Mouse (Mus musculus) neural tube, embryonic 15.5 days (tissue): ENCODE measurements around the gene Robo1. TPM values are rescaled to one million over a fixed set of nuclear protein-coding genes. Genes with fewer than 3 reads are reported as not detected.

ENCODE experiments used
- ATAC-seq: fragments of 200-750 bp; cut with Nextera tagmentation; 2 replicates; pipeline ENCODE4 v1.8.0; 2017; ENCODE audit warnings: mild to moderate bottlenecking, moderate TSS enrichment, moderate library complexity; ENCODE audit not compliant: low FRiP score
- H3K27ac ChIP-seq: fragments of 300-500 bp; sonication (generic); replicated peaks from 2 replicates; pipeline ENCODE4 v1.5.1; 2015; ENCODE audit warnings: mild to moderate bottlenecking, inconsistent platforms
- H3K27me3 ChIP-seq: fragments of 300-500 bp; sonication (generic); replicated peaks from 2 replicates; pipeline ENCODE4 v1.6.1; 2015; ENCODE audit warnings: inconsistent platforms
- H3K36me3 ChIP-seq: fragments of 300-500 bp; sonication (generic); 2 replicates; pipeline ENCODE4 v1.6.1; 2015; ENCODE audit warnings: inconsistent platforms
- H3K4me1 ChIP-seq: fragments of 300-500 bp; sonication (generic); 2 replicates; pipeline ENCODE4 v1.6.1; 2015; ENCODE audit warnings: inconsistent platforms
- H3K4me2 ChIP-seq: fragments of 300-500 bp; sonication (generic); 2 replicates; pipeline ENCODE4 v1.6.1; 2015; ENCODE audit warnings: inconsistent platforms, mild to moderate bottlenecking, moderate library complexity
- H3K4me3 ChIP-seq: fragments of 300-500 bp; sonication (generic); replicated peaks from 2 replicates; pipeline ENCODE4 v1.5.1; 2015; ENCODE audit warnings: mild to moderate bottlenecking, inconsistent platforms
- H3K9ac ChIP-seq: fragments of 300-500 bp; sonication (generic); replicated peaks from 2 replicates; pipeline ENCODE4 v1.6.1; 2015; ENCODE audit warnings: mild to moderate bottlenecking, inconsistent platforms
- H3K9me3 ChIP-seq: fragments of 300-500 bp; sonication (generic); replicated peaks from 2 replicates; pipeline ENCODE4 v1.6.1; 2016; ENCODE audit warnings: inconsistent platforms
- WGBS: fragments of 180-500 bp; shearing (Covaris S2); methylation state at CpG from one replicate; pipeline ENCODE4 v1.1.7; 2015; ENCODE audit warnings: mixed read lengths; 5-methylcytosine and 5-hydroxymethylcytosine counted together
- polyA plus RNA-seq: library from polyadenylated mRNA; unstranded; fragments of >200 nt; fragmentation: Nextera tagmentation; extraction: Ambion mirVana; gene quantifications from 2 replicates; pipeline ENCODE4 v1.2.1, GENCODE M21; 2015

Robo1 gene
- polyA plus RNA-seq, 1 experiment from 2014 or later: 33.2 TPM

DNA sequence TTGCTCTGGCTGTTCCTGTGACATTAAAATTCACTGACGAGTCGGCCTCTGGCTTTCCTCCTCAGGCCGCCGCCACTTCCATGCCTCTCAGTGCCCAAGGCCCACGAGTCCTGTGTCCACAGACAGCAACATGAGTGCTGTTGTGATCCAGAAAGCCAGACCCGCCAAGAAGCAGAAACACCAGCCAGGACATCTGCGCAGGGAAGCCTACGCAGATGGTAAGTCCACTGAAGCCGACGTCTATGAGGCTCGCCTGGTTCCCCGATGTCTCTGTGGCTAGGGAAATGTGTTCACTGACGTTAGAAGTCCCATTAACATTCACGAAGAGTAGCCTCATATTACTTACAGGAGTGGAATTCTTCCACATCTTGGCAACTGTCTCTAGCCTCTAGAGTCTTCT, 719.6 kb downstream of the Robo1 start:
- no peaks in the 10 kb centered on the region for H3K27me3 ChIP-seq
- no peak overlapping the region for H3K4me3 ChIP-seq
- H3K4me2 ChIP-seq: no peak overlapping the region
- 74% methylated on average over 14 of the region's 14 CpGs for WGBS
- no peaks in the 10 kb centered on the region; the same call in 1 of the 2 replicates for H3K36me3 ChIP-seq
- H3K9ac ChIP-seq: no peak overlapping the region
- no peaks in the 10 kb centered on the region for H3K9me3 ChIP-seq
- H3K4me1 ChIP-seq: peaks cover 13% of the 10 kb centered on the region
- no peak overlapping the region for H3K27ac ChIP-seq
- ATAC-seq: no peak

DNA sequence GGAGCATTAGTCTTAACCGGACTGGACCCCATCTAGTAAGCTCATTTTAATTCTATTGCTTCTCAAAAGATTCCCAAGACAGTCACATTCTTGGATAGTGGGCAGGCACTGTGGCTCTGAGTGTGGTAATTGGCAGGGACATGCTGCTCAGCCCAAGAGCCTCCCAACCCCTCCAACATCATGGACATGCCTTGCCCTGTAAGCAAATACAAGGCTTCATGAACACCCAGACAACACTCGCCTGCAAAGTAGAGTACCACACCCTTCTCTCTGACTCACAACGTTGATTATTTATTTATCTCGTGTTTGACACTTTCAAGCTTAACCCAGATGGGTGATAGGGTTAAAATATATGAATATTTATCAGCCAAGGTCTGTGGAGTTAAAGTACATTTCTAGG, 722.9 kb downstream of the Robo1 start:
- 71% methylated on average over 4 of the region's 4 CpGs for WGBS
- H3K4me1 ChIP-seq: peaks cover 13% of the 10 kb centered on the region

DNA sequence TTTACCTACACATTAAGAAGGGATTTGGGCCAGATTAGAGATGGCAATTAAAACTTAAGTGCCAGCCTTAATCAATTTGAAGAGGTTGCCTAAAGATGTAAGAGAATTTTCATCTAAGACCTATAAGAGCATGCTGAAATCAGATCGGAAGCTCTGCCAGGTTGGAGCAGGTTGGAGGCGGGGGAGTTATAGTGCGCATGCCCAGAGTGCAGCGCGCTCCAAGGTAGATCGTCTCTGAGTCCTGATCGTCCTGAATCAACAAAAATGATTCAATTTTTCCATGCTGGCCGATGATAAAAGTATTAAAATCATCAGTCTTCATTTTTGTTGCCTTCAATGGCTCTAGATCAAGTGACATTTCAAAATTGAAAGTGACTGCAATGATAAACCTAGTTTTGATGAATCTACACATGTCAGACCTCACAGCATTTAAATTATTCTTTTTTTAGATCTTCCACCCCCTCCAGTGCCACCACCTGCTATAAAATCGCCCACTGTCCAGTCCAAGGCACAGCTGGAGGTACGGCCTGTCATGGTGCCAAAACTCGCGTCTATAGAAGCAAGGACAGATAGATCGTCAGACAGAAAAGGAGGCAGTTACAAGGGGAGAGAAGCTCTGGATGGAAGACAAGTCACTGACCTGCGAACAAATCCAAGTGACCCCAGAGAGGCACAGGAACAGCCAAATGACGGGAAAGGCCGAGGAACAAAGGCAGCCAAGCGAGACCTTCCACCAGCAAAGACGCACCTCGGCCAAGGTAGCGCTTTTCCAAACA, 727.3 kb downstream of the Robo1 start:
- H3K4me2 ChIP-seq: no peak overlapping the region
- peaks cover 2% of the 10 kb centered on the region; the same call in 1 of the 2 replicates for H3K9me3 ChIP-seq
- 68% methylated on average over 20 of the region's 20 CpGs for WGBS
- no peaks in the 10 kb centered on the region for H3K27me3 ChIP-seq
- H3K9ac ChIP-seq: no peak overlapping the region
- no peak overlapping the region for H3K4me3 ChIP-seq
- H3K36me3 ChIP-seq: peaks cover 6% of the 10 kb centered on the region; the same call in 1 of the 2 replicates
- H3K27ac ChIP-seq: no peak overlapping the region
- H3K4me1 ChIP-seq: no peaks in the 10 kb centered on the region
- ATAC-seq: no peak

More for the DNA sequence above, 722.9 kb downstream of the Robo1 start:
- ATAC-seq: no peak
- Histone ChIP-seq H3K9me3 (no peaks in the 10 kb centered on the region), H3K9ac (no peak overlapping the region), H3K4me3 (no peak overlapping the region), H3K4me2 (no peak overlapping the region), H3K27ac (no peak overlapping the region), H3K27me3 (no peaks in the 10 kb centered on the region), H3K36me3 (no peaks in the 10 kb centered on the region)

- H3K4me3 ChIP-seq: no peak overlapping the region
- ATAC-seq: no peak
- H3K27ac ChIP-seq: no peak overlapping the region
- no peak overlapping the region for H3K9ac ChIP-seq
- H3K36me3 ChIP-seq: peaks cover 22% of the 10 kb centered on the region
- WGBS: 33% methylated on average over 7 of the region's 7 CpGs
- no peaks in the 10 kb centered on the region for H3K27me3 ChIP-seq
- H3K4me2 ChIP-seq: no peak overlapping the region
- H3K4me1 ChIP-seq: no peaks in the 10 kb centered on the region
- H3K9me3 ChIP-seq: peaks cover 6% of the 10 kb centered on the region; the same call in 1 of the 2 replicates
Observed at GRCm38 (mm10) chr16:73038552-73038951, 730.4 kb downstream of the Robo1 start.

- ATAC-seq: no peak
- Histone ChIP-seq H3K27me3 (no peaks in the 10 kb centered on the region), H3K9ac (no peak overlapping the region), H3K4me3 (no peak overlapping the region), H3K4me2 (no peak overlapping the region), H3K27ac (no peak overlapping the region), H3K4me1 (no peaks in the 10 kb centered on the region), H3K9me3 (no peaks in the 10 kb centered on the region), H3K36me3 (no peaks in the 10 kb centered on the region)
- 93% methylated on average over 3 of the region's 3 CpGs for WGBS
Observed at GRCm38 (mm10) chr16:73062461-73062860, 754.4 kb downstream of the Robo1 start.

DNA sequence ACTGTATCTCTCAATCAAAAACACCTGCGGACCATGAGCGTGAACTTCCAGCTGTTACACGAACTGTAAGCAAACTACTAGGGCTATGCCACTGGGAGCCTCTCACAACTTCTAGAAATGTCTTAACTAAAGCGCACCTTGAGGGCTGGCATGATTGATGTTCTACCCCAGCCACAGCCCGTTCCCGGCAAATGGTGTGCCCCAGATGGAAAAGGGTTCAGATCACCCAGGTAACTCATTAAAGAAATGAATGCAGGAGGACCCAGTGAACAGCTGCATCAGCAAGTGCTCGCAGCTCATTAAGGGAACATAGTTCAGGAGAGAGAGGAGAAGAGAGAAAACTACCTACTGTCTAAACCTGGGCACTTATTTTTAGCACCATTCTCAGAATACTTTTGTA, 759.7 kb downstream of the Robo1 start:
- Histone ChIP-seq H3K4me1 (no peaks in the 10 kb centered on the region), H3K4me2 (no peak overlapping the region), H3K27ac (no peak overlapping the region), H3K9me3 (no peaks in the 10 kb centered on the region), H3K27me3 (no peaks in the 10 kb centered on the region), H3K36me3 (no peaks in the 10 kb centered on the region), H3K9ac (no peak overlapping the region), H3K4me3 (no peak overlapping the region)
- ATAC-seq: no peak
- 88% methylated on average over 7 of the region's 7 CpGs for WGBS

DNA sequence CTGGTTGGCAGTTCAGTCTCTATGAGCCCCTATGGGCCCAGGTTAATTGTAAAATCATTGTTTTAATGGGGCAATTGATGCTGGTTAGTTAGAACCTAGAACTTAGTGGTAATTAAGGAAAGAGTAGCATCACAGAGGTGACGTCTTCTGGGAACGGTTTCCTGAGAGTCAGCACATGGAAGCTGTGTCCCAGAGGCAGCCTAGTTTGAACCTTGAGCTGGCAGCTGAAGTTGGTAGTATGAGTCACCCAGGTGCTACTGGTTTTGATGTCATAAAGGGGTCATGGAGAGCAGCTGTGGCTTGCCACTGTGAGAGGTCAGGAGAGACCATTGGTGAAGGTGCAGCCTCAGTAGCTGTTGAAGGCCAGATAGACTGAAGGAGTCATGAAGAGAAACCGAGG, 763.9 kb downstream of the Robo1 start:
- Histone ChIP-seq H3K36me3 (no peaks in the 10 kb centered on the region), H3K27me3 (no peaks in the 10 kb centered on the region), H3K4me1 (no peaks in the 10 kb centered on the region), H3K4me2 (no peak overlapping the region), H3K9me3 (no peaks in the 10 kb centered on the region), H3K27ac (no peak overlapping the region), H3K4me3 (no peak overlapping the region), H3K9ac (no peak overlapping the region)
- WGBS: 93% methylated on average over 3 of the region's 3 CpGs
- ATAC-seq: no peak

- no peak for ATAC-seq
Observed at GRCm38 (mm10) chr16:73072883-73073282, 764.8 kb downstream of the Robo1 start.

GRCm38 (mm10) chr16:73082420-73082819, 774.3 kb downstream of the Robo1 start:
- H3K4me2 ChIP-seq: no peak overlapping the region
- WGBS: 87% methylated on average over 4 of the region's 4 CpGs
- ATAC-seq: no peak

More at GRCm38 (mm10) chr16:73072883-73073282, 764.8 kb downstream of the Robo1 start:
- Histone ChIP-seq H3K4me2 (no peak overlapping the region), H3K4me3 (no peak overlapping the region), H3K9ac (no peak overlapping the region), H3K27me3 (no peaks in the 10 kb centered on the region), H3K36me3 (no peaks in the 10 kb centered on the region), H3K4me1 (no peaks in the 10 kb centered on the region), H3K27ac (no peak overlapping the region), H3K9me3 (no peaks in the 10 kb centered on the region)
- WGBS: 97% methylated on average over 6 of the region's 6 CpGs

GRCm38 (mm10) chr16:73083077-73083476, 775.0 kb downstream of the Robo1 start:
- 88% methylated on average over 2 of the region's 2 CpGs for WGBS
- ATAC-seq: no peak
- Histone ChIP-seq H3K27me3 (no peaks in the 10 kb centered on the region), H3K4me1 (no peaks in the 10 kb centered on the region), H3K36me3 (no peaks in the 10 kb centered on the region), H3K4me2 (no peak overlapping the region), H3K9ac (no peak overlapping the region), H3K27ac (no peak overlapping the region), H3K4me3 (no peak overlapping the region), H3K9me3 (no peaks in the 10 kb centered on the region)

More at GRCm38 (mm10) chr16:73082420-73082819, 774.3 kb downstream of the Robo1 start:
- H3K36me3 ChIP-seq: no peaks in the 10 kb centered on the region
- no peaks in the 10 kb centered on the region for H3K4me1 ChIP-seq
- no peaks in the 10 kb centered on the region for H3K27me3 ChIP-seq
- H3K27ac ChIP-seq: no peak overlapping the region
- no peak overlapping the region for H3K4me3 ChIP-seq
- no peak overlapping the region for H3K9ac ChIP-seq
- no peaks in the 10 kb centered on the region for H3K9me3 ChIP-seq
